Mouse (Mus musculus) spleen, adult 2 months (tissue): ENCODE measurements around the gene Rgs3.

Experiments
- CTCF ChIP-seq: fragments of 200-500 bp; IDR thresholded peaks from 2 replicates; pipeline ENCODE4 v1.5.1; 2011; ENCODE audit warnings: mild to moderate bottlenecking, inconsistent platforms; ENCODE audit not compliant: insufficient read depth, insufficient read length, insufficient replicate concordance; ENCODE audit errors: extremely low read depth
- POLR2A ChIP-seq: fragments of 200-500 bp; IDR thresholded peaks from 2 replicates; pipeline ENCODE4 v1.6.1; 2011; ENCODE audit warnings: low read depth, low read length, inconsistent platforms

DNA sequence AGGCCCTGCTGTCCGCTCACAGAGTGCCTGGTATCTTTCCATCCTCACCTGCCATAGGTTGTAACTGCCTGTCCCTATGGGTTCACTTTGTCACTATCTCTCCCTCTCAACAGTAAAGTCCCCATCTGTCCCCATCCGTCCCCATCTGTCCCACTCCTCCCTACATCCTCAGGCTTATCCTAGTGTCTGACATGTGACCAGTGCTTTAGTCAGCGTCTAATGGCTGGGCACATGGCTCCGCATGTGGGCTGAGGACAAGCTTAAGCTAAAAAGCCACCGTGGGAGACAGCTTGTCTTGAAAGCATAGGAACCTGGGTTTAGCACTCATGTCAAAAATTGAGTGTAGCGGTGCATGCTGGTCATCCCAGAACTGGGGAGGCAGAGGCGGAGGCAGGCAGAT, 148.4 kb downstream of the Rgs3 start:
- TF ChIP-seq POLR2A (no peak), CTCF (no peak)
